Mouse (Mus musculus): ENCODE data around the gene Lamtor1. TPM values are rescaled to one million over a fixed set of nuclear protein-coding genes. Genes with fewer than 3 reads are reported as not detected.

Gene Lamtor1
- polyA plus RNA-seq, 1 experiment from 2014 or later = 132 TPM

GRCm38 (mm10) chr7:101888460-101888859 lies 17.2 kb upstream of the Lamtor1 start:
- WGBS = 81% methylated on average over 4 of the region's 4 CpGs
- DNase-seq (ENCODE audit: low spot score, missing footprints) = no peak
- no peaks in the 10 kb centered on the region for H3K4me1 ChIP-seq (ENCODE audit: control insufficient read depth, insufficient read depth, low read length)
- ATAC-seq (ENCODE audit: low FRiP score) = no peak
- no peak overlapping the region for H3K9ac ChIP-seq (ENCODE audit: low read length)
- no peak overlapping the region for H3K4me2 ChIP-seq
- no peaks in the 10 kb centered on the region for H3K36me3 ChIP-seq (ENCODE audit: control insufficient read depth, insufficient read depth, low read length)
- no peaks in the 10 kb centered on the region for H3K9me3 ChIP-seq (ENCODE audit: control insufficient read depth, low read length)
- H3K27me3 ChIP-seq (ENCODE audit: control insufficient read depth, insufficient read depth, low read length) = no peaks in the 10 kb centered on the region; the same call in 1 of the 2 replicates
- H3K27ac ChIP-seq (ENCODE audit: low read depth, low read length) = no peak overlapping the region
- no peak overlapping the region for H3K4me3 ChIP-seq (ENCODE audit: low read depth, low read length)

GRCm38 (mm10) chr7:101895695-101896094 lies 10.0 kb upstream of the Lamtor1 start:
- Histone ChIP-seq H3K4me3 (ENCODE audit: low read depth, low read length) (peak overlapping the region; percentile 45), H3K36me3 (ENCODE audit: control insufficient read depth, insufficient read depth, low read length) (no peaks in the 10 kb centered on the region), H3K4me1 (ENCODE audit: control insufficient read depth, insufficient read depth, low read length) (peaks cover 3% of the 10 kb centered on the region; the same call in 1 of the 2 replicates), H3K27me3 (ENCODE audit: control insufficient read depth, insufficient read depth, low read length) (no peaks in the 10 kb centered on the region; the same call in 1 of the 2 replicates), H3K27ac (ENCODE audit: low read depth, low read length) (no peak overlapping the region; the same call in 1 of the 2 replicates), H3K4me2 (peak overlapping the region; percentile 30; the same call in 1 of the 2 replicates), H3K9me3 (ENCODE audit: control insufficient read depth, low read length) (no peaks in the 10 kb centered on the region), H3K9ac (ENCODE audit: low read length) (peak overlapping the region; percentile 59; the same call in 1 of the 2 replicates)
- DNase-seq (ENCODE audit: low spot score, missing footprints) (no peak), ATAC-seq (ENCODE audit: low FRiP score) (no peak; the same call in 1 of the 2 replicates)
- whole genome bisulfite sequencing = 39% methylated on average over 9 of the region's 9 CpGs

DNA sequence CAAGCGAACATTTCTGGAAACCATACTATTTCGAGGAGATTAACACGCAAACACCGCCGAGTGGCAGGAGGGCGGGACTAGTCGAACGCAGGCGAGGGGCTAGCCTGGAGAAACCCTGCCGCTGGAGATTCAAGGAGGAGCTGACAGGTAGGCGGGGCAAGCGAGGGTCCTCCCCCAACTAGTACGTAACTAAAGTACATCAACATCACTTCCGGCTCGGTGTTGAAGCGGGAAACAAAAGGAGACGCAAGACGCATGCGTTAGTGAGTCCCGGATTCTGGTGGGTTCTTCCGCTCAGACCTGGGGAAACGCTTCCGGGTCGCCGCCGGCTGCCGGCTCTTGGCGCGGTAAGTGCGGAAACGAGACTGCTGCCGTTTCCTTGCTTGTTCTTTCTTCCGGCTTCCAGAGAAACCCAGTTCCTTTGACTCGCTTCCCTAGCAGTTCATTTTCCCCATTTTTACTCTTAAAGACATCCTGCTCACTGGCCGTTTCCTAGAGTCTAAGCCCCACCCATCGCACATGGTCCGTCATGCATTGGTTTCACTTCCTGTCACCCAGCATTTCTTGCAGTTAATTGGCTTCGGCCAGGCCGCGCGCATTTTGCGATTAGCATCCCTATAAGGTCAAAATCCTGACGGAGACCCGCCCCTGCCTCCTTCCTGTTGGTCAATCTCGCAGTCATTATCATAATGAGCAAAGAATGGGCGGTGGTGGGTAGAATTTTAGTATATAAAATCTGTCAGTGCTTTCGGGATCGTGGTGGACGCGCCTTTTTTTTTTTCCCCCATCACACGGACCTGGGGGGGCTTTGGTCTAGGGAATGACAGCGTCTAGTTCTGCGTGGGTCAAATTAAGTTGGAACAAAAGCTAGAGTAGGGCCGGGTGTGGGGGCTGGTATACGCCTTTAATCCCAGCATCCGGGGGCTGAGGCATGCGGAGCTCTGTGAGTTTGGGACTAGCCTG lies 9.3 kb upstream of the Lamtor1 start:
- Histone ChIP-seq H3K4me2 (peak overlapping the region; percentile 46), H3K4me1 (ENCODE audit: control insufficient read depth, insufficient read depth, low read length) (peaks cover 3% of the 10 kb centered on the region; the same call in 1 of the 2 replicates), H3K4me3 (ENCODE audit: low read depth, low read length) (peak overlapping the region; percentile 45), H3K27me3 (ENCODE audit: control insufficient read depth, insufficient read depth, low read length) (no peaks in the 10 kb centered on the region; the same call in 1 of the 2 replicates), H3K9ac (ENCODE audit: low read length) (peak overlapping the region; percentile 63), H3K27ac (ENCODE audit: low read depth, low read length) (peak overlapping the region; percentile 62), H3K9me3 (ENCODE audit: control insufficient read depth, low read length) (no peaks in the 10 kb centered on the region), H3K36me3 (ENCODE audit: control insufficient read depth, insufficient read depth, low read length) (no peaks in the 10 kb centered on the region)
- WGBS = under 1% methylated on average over 57 of the region's 57 CpGs
- ATAC-seq (ENCODE audit: low FRiP score) (peak; percentile 99), DNase-seq (ENCODE audit: low spot score, missing footprints) (peak; percentile 99)

- 94% methylated on average over 16 of the region's 16 CpGs for WGBS
- Histone ChIP-seq H3K4me2 (no peak overlapping the region), H3K4me3 (ENCODE audit: low read depth, low read length) (no peak overlapping the region), H3K4me1 (ENCODE audit: control insufficient read depth, insufficient read depth, low read length) (peaks cover 3% of the 10 kb centered on the region; the same call in 1 of the 2 replicates), H3K27ac (ENCODE audit: low read depth, low read length) (no peak overlapping the region), H3K27me3 (ENCODE audit: control insufficient read depth, insufficient read depth, low read length) (no peaks in the 10 kb centered on the region), H3K36me3 (ENCODE audit: control insufficient read depth, insufficient read depth, low read length) (no peaks in the 10 kb centered on the region), H3K9me3 (ENCODE audit: control insufficient read depth, low read length) (no peaks in the 10 kb centered on the region), H3K9ac (ENCODE audit: low read length) (no peak overlapping the region)
- DNase-seq (ENCODE audit: low spot score, missing footprints) (no peak), ATAC-seq (ENCODE audit: low FRiP score) (no peak)
Measured at GRCm38 (mm10) chr7:101900331-101901097, 5.2 kb upstream of the Lamtor1 start.

GRCm38 (mm10) chr7:101901969-101902368 lies 3.7 kb upstream of the Lamtor1 start:
- no peaks in the 10 kb centered on the region for H3K27me3 ChIP-seq (ENCODE audit: control insufficient read depth, insufficient read depth, low read length)
- peaks cover 10% of the 10 kb centered on the region for H3K4me1 ChIP-seq (ENCODE audit: control insufficient read depth, insufficient read depth, low read length)
- H3K4me3 ChIP-seq (ENCODE audit: low read depth, low read length) = no peak overlapping the region
- no peak overlapping the region for H3K27ac ChIP-seq (ENCODE audit: low read depth, low read length)
- H3K36me3 ChIP-seq (ENCODE audit: control insufficient read depth, insufficient read depth, low read length) = no peaks in the 10 kb centered on the region
- ATAC-seq (ENCODE audit: low FRiP score) (no peak), DNase-seq (ENCODE audit: low spot score, missing footprints) (no peak)
- no peaks in the 10 kb centered on the region for H3K9me3 ChIP-seq (ENCODE audit: control insufficient read depth, low read length)
- no peak overlapping the region for H3K4me2 ChIP-seq
- H3K9ac ChIP-seq (ENCODE audit: low read length) = no peak overlapping the region
- 92% methylated on average over 10 of the region's 10 CpGs for WGBS

DNA sequence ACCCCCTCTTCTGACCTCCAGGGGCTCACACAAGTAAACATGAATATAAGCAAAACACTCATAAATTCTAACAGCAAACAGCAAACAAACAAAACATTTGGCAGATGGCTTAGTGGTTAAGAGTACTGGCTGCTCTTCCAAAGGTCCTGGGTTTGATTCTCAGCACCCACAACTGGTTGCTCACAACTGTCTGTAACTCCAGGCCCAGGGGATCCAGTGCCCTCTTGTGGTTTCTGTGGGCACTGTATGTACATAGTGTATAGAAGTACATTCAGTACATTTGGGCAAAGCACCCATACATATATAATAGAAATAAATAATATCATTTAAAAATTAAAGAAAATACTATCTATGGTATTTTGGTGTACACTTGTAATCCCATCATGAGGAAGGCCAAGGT lies 2.9 kb upstream of the Lamtor1 start:
- Histone ChIP-seq H3K36me3 (ENCODE audit: control insufficient read depth, insufficient read depth, low read length) (no peaks in the 10 kb centered on the region), H3K4me1 (ENCODE audit: control insufficient read depth, insufficient read depth, low read length) (peaks cover 12% of the 10 kb centered on the region), H3K4me3 (ENCODE audit: low read depth, low read length) (no peak overlapping the region), H3K4me2 (no peak overlapping the region), H3K9ac (ENCODE audit: low read length) (no peak overlapping the region), H3K27ac (ENCODE audit: low read depth, low read length) (no peak overlapping the region), H3K9me3 (ENCODE audit: control insufficient read depth, low read length) (no peaks in the 10 kb centered on the region), H3K27me3 (ENCODE audit: control insufficient read depth, insufficient read depth, low read length) (no peaks in the 10 kb centered on the region)
- no peak for ATAC-seq (ENCODE audit: low FRiP score)
- DNase-seq (ENCODE audit: low spot score, missing footprints) = no peak

DNA sequence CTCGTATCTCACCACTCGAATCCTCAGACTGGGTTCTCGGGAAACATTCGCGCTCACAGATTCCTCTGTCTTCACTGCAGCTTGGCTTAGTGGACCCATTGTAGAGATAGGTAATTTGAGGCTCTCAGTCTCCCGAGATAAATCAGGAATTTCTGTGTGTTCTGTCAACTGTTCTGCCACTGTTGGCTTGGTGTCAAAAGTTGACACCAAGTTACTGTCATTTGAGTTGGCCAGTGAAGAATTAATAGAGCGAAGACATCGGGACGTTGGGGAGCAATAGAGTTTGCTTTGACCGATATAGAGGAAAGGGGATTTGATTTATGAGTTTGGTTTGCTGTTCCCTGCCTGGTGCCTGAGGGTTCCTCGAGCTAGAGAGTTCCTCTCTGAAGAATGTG lies 580 bp downstream of the Lamtor1 start, which contains the start of gene Tomt:
Gene Tomt, minus strand, starts transcription at position 73 of the 395 bp plus-strand sequence.
- peak within 1 kb of the TSS; percentile 89 for H3K27ac ChIP-seq (ENCODE audit: low read depth, low read length)
- 20% methylated on average over 11 of the region's 11 CpGs for WGBS
- H3K27me3 ChIP-seq (ENCODE audit: control insufficient read depth, insufficient read depth, low read length) = no peaks in the 10 kb centered on the region
- DNase-seq (ENCODE audit: low spot score, missing footprints) (no peak), ATAC-seq (ENCODE audit: low FRiP score) (no peak)
- H3K36me3 ChIP-seq (ENCODE audit: control insufficient read depth, insufficient read depth, low read length) = peaks cover 9% of the 10 kb centered on the region; the same call in 1 of the 2 replicates
- peak within 1 kb of the TSS; percentile 80 for H3K4me3 ChIP-seq (ENCODE audit: low read depth, low read length)
- H3K4me1 ChIP-seq (ENCODE audit: control insufficient read depth, insufficient read depth, low read length) = peaks cover 12% of the 10 kb centered on the region
- H3K9me3 ChIP-seq (ENCODE audit: control insufficient read depth, low read length) = no peaks in the 10 kb centered on the region
- peak within 1 kb of the TSS; percentile 89 for H3K9ac ChIP-seq (ENCODE audit: low read length)
- peak within 1 kb of the TSS; percentile 63 for H3K4me2 ChIP-seq

DNA sequence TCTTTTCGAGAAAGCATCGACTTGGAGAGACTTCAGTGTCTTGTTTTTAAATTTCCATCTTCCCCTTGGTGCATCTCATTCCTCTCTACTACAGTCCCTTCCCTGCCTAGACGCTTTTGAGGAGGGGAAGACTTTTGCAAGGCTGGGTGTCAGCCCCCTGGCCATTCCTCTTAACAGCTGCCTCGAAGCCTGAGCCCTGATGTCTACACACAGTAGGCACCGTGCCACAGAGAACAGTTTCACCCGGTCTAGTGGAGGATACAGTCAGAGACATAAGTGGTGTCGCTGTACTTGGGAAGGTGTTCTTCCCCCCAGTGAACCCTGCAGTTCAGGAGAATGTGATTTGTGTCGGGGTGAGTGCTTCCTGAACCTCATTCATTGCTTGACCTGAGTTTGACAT lies 992 bp downstream of the Lamtor1 start:
- Histone ChIP-seq H3K4me3 (ENCODE audit: low read depth, low read length) (peak overlapping the region; percentile 80), H3K9ac (ENCODE audit: low read length) (peak overlapping the region; percentile 89), H3K27ac (ENCODE audit: low read depth, low read length) (no peak overlapping the region), H3K27me3 (ENCODE audit: control insufficient read depth, insufficient read depth, low read length) (no peaks in the 10 kb centered on the region), H3K4me1 (ENCODE audit: control insufficient read depth, insufficient read depth, low read length) (peaks cover 12% of the 10 kb centered on the region), H3K9me3 (ENCODE audit: control insufficient read depth, low read length) (no peaks in the 10 kb centered on the region), H3K36me3 (ENCODE audit: control insufficient read depth, insufficient read depth, low read length) (peaks cover 10% of the 10 kb centered on the region; the same call in 1 of the 2 replicates), H3K4me2 (peak overlapping the region; percentile 63)
- ATAC-seq (ENCODE audit: low FRiP score) (no peak), DNase-seq (ENCODE audit: low spot score, missing footprints) (peak; percentile 75)
- WGBS = 80% methylated on average over 8 of the region's 8 CpGs

All from midbrain, embryonic 11.5 days (tissue).